Mouse (Mus musculus): Measurements from ENCODE around the gene Gm45234.
A peak's percentile ranks its signal among the peaks of the same experiment; 100 is the strongest.

- TF ChIP-seq CTCF (IDR thresholded peaks at IDR 0.05; ENCODE audit: low read depth) (no peak), EP300 (IDR thresholded peaks at IDR 0.05; ENCODE audit: low read depth) (peak; percentile 81)
Observed at GRCm38 (mm10) chr6:124711824-124712782, 43.7 kb downstream of the Gm45234 start, which contains the start of the genes Emg1 and Phb2.
